Mouse (Mus musculus) testis, adult 2 months (tissue): ENCODE measurements around the gene Olfr1380.
"Not testable (repeated sequence)": the region's sequence is repeated elsewhere in the genome, so short reads cannot be mapped to it uniquely, and the experiment has no call there.

Experiments
- CTCF ChIP-seq: fragments of 200-500 bp; IDR thresholded peaks from 2 replicates; pipeline ENCODE4 v1.5.1; 2012; ENCODE audit warnings: low read depth, mild to moderate bottlenecking, inconsistent platforms, low read length, moderate library complexity; ENCODE audit not compliant: control insufficient read depth, insufficient read depth, insufficient replicate concordance
- POLR2A ChIP-seq: fragments of 200-500 bp; IDR thresholded peaks from 2 replicates; pipeline ENCODE4 v1.6.1; 2012; ENCODE audit warnings: low read depth, mild to moderate bottlenecking, inconsistent platforms, low read length, moderate library complexity; ENCODE audit not compliant: control insufficient read depth

- TF ChIP-seq POLR2A, CTCF: not testable (repeated sequence)
Measured at GRCm38 (mm10) chr11:49597149-49597548, 40.5 kb downstream of the Olfr1380 start.
